Mouse (Mus musculus) NIH3T3 (cell line): ENCODE results near the gene Klhdc7a.

Experiments
- DNase-seq: peaks from one replicate; pipeline ENCODE4 v3.0.0-alpha.2; 2012; ENCODE audit warnings: low read depth

Gene Klhdc7a

DNA sequence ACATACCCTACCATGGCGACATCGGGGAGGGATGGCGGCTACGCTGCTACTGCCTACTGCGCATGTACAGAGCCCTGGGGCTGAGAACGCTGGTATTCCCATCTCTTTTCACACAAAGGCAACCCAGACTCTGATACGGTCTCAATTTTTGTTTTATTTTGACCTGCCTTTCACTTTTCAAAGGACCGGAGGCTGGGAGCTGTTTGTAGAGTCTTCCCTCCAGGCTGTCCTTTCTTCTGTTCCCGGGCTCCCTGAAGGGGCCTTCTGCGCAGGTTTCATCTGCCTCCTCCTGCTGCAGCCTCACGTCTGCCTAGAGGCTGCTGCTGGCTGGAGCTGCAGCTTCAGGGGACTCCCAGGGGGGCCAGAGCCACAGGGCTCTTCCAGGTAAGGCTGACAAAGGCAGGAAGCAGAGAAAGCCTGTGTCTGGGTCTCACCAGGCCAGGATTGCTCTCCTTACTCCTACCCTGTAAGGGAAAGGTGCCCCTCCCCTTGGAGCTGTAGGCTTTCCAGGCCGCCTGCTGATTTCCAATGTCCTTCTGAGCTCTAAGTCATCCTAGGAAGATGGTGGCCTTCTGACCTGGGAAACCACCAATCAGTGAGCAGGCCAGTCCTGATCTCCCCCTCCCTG is 7.6 kb downstream of the Klhdc7a start:
- no peak for DNase-seq

DNA sequence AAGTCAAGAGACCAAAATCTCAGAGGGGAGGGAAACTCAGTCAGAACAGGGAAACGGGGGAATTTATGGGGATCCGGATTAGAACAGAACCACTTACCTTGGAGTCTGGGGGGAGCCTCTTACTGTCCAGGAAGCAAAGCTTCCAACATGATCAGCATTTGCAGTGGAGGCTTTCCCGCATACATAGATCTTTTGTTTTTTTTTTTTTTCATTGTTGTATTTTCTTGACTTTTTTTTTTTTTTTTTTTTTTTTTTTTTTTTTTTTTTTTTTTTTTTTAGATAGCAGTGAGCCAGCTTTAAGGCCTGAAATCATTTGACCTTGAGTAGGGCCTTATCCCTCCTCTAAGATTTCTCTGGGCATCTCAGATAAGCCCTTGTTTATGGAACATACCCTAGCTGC is 8.6 kb downstream of the Klhdc7a start:
- no peak for DNase-seq

DNA sequence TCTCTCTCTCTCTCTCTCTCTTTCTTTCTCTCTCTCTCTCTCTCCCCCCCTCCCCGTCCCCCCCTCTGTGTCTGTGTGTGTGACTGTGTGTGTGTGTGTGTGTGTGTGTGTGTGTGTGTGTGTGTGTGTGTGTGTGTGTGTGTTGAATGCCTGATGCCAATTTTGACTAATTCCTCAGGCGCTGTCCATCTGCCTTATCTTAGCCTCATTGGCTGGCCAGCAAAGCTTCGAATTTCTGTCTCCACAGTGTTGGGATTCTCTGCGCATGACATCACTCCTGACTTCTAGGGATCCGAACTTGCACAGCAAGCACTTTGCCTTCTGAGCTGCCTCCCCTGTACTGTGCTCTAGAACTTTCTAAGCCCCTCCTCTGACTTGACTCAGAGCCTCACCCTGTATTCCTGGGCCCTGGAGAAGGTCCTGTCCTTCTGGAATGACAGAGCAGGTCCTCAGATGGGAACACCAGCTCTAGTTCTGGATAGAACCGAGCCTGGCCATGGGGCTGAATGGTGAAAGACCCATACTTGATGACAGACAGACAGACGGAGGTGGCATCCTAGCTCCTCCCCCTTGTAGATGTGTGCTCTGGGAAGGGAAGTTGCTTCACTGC is 16.8 kb downstream of the Klhdc7a start:
- no peak for DNase-seq

DNA sequence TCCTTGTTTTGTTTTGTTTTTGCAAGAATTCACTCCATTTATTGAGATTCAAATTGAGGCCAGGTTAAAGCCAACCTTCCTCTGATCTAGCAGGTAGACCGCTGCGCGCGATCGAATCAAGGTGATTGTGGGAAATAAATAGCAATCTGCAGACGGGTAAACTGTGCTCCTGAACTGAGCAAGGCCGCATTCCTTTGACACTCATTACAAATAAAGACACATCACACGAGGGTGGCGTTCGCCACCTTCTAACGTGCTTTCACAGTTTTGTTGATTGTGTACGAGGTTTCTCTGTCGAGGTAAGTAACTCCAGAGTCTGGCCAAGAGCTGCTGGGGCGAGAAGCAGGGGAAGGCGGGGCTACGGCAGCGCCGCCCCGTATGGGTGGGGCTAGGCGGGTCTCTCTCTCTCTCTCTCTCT is 17.4 kb downstream of the Klhdc7a start:
- no peak for DNase-seq

DNA sequence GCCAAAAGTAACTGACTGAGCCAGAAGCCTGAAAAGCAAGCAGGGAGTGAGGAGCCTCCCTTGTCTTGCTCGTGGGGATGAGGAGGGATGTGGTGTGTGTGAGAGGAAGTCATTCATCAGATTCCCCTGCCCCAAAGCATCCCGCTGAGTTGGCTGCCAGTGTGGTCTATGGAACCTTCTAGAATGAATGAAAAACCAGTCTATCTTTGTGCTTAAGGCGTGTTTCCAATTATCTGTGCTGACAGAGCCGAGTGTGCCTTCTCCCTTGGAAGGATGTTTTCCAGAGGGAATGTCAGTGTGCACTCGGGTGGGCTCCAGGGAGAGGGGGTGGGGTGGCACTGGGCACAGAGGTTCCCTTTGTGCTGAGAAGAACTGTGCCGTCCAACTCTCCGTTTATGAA is 19.2 kb downstream of the Klhdc7a start:
- DNase-seq: no peak

DNA sequence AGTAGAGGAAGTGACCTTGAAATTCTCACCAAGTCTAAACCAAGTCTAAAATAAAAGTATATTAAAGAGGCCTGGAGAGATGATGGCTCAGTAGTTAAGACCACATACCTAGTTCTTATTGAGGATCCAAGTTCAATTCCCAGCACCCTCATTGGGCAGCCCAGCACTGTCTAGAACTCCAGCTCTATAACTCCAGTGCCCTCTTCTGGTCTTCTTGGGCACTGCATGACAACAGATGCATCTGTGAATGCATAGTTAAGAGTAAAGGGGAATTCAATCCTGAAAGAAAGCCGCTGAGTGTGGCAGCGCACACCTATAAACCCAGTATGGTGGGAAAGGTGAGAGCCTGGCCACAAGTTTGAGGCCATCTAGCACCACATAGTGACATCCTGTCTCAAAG is 20.5 kb downstream of the Klhdc7a start:
- no peak for DNase-seq

DNA sequence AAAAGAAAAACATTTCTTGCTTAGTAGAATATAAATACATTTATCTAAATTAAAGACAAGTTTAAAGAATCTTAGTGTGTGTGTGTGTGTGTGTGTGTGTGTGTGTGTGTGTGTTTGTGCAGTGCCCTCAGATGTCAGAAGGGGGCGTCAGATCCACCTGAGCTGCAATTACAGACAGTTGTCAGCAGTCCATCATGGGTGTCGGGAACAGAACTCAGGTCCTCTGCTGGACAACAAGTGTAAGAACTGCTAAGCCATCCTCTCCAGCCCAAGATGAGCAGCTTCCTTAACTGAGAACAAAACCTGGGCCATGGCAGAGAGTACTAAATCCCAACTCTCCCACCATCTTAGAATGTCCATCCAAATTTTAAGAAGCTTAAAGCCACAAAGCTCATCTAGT is 26.0 kb downstream of the Klhdc7a start:
- no peak for DNase-seq

DNA sequence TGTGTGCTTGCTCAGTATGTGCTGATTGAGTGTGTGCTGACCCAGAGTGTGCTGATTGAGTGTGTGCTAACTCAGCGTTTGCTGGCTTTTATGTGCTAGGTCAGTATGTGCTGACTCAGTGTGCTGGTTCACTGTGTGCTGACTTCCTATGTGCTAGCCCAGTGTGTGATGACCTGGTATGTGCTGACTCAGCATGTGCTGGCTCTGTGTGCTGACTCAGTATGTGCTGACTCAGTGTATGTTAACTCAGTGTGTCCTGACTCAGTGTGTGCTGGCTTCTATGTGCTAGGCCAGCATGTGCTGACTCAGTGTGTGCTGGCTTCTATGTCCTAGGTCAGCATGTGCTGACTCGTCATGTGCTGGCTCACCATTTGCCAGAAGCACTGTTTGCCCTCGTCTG is 32.3 kb downstream of the Klhdc7a start:
- DNase-seq: no peak

DNA sequence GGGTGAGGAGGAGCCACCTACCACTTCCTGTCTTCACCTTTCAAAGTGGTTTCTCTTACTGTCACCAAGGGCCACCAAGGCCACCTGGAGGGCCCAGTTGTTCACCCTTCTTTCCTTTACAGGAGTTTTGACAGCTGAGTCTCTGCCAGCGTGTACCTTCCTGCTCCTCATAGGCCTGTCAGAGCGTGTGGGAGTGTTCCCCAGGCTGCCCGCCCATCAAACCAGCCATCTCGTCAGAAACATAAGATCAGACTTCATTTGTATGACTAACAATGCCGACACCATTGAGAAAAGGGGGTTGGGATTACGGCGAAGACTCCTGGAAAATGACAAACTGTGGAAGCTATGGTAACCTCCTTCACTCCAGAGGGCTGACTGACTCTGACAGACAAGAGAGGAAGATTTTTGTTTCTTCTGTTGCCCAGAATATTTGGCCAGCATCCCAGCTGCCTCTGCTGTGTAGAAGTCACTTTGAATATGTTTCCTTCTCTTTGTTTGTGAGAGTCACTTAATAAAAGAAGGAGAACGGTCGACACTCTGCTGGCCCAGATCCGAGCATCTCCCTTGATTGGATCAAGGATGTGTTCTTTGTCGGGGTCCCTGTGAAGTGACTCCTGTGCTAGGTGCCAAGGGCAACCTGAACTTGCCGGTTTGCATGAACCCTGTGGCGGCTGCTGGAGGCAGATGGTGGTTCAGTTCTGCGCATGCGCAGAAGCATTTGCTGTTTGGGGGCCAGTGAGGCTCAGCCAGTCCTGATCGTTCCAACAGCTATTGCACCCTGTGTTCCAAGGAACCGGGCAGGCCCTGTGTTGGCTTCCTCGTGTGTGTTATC is 34.6 kb downstream of the Klhdc7a start:
- DNase-seq: no peak

DNA sequence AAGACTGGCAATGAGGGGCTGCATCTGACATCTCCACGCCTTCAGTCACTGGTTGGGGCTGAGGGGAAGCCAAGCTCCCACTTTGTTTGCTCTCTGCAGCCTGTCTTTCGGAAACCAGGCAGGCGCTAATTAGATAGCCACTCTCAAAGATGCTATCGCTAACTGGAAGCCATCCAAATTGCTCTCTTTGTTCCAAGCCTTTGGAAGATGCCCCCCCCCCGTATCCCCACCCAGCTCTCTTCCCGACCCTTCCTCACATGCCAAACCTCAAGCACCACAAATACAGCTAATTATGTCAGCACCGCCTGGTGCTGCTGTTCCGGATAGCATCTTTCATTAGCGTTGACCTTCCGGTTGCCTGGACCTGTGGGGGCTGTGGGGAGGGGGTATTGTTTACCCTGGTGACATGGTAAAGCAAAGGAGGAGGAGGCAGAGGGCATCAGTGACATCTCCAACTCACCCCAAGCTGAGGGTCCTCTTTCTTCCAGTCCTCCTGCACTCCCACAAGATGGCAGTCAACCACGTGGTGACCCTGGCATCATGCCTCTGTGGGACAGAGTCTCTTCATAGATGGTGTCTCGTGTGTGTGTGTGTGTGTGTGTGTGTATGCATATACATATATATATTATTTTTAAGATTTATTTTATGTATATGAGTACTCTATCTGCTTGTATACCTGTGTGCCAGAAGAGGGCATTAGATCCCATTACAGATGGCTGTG is 35.9 kb downstream of the Klhdc7a start:
- no peak for DNase-seq

DNA sequence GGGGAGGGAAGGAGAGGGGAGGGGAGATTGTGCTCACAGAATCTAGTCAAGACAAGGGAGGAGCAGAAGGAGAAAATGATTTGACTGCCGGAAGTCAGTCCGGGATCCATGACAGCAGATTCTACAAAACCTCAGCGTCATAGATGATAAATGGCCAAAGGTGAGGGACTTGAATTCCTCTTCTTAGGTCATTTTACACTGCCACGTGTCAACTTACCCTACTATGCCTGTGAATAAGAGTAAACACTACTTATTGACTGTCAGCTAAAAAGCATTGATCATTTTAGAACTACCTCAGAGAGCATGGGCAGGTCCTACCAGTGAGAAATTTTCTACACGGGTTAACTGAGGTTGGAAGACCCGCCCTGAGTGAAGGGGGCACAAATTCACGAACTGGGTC is 36.9 kb downstream of the Klhdc7a start:
- DNase-seq: no peak

DNA sequence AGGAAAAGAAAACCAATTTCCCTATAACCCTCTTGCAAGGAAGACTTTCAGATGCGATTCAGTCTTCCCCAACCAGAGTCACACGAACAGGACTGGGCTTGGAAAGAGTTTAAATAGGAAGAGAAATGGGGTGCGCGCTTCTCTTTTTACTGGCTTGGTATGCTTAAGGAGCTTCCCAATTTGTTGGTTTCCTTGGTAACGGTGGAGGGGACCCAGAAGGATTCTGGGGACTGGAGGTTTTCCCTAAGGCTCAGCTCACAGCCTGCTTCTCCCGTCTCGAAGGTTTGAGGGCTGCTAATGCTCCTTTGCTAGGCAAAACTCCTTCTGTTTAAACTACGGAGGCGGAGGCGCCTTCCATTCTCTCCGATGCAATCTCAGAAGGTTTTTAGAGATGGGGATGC is 41.7 kb downstream of the Klhdc7a start:
- DNase-seq: no peak

DNA sequence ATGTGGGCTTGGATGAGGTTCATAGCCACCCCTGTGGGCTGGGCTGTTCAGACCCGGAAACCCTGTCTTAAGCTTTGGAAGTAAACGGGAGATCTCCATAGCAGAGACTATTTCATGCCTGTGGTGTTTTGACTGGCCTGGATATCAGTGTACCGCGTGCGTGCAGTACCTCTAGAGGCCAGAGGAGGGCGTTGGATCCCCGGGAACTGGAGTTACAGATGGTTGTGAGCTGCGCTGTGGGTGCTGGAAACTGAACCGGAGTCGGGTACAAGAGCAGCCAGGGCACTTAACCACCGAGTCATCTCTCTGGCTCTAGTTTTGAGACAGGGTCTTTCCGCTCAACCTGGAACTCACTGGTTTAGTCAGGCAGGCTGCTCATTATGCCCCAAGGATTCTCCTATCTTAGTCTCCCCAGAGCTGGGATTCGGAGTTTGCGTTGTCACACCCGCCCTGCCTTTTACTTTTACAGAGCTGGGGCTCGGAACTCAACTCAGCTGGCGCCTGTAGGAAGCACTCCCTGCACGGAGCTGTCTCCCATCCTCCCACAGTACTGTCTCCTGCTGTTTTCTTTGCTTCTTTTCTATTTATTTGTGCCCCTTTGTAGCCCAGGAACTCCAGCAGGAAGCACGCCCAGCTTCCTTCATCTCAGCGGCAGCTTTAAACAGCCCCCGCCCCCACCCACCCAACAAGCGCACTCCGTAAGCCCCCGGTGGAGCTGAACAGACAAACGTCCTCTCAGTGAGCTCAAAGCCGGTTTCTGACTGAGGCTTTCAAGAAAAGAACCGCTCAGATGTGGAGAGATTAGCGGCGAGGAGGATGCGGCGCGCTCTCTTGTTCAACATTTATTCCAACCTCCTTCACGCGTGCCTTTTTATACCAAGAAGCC is 42.3 kb downstream of the Klhdc7a start:
- DNase-seq: no peak

DNA sequence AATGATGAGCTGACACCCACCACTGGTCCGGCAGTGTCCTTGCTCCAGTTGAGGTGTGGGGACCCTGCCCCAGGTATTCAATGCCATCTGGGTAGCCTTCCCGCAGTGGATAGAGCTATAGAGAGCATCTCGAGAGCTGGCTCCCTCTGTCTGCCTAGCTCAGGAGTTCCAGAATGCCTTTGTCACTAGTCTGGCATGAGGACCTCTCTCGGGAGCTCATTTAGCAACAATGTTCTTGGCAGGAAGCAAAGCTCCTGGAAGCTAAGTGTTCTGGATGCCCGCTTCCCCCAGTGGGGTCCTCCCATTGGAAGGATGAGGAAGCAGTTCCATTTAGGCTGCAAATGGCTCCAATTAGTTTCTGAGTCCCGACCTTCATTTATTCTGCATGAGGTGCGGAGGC is 51.1 kb downstream of the Klhdc7a start:
- no peak for DNase-seq
